Comparison of ENCODE assay signal across 11 mouse cellular contexts in genomic region chr13:41352352-41352751, GRCm38 (mm10).
DNase-seq lines count a peak whose midpoint lies in the region; ATAC-seq and TF ChIP-seq lines count a peak whose summit lies in the region.
"Had no signal": no experiment of that assay in that cellular context is flagged by ENCODE, and none has a peak within 500 bp of the region (broad histone marks: within the 10 kb centered on the region; RNA-seq: fewer than 3 reads in every experiment).

No protein-coding gene starts in this region.

- H3K4me2 ChIP-seq in embryonic facial prominence, embryonic 13.5 days = no peak overlapping the region
- peak overlapping the region; percentile 2; the same call in 1 of the 2 replicates for H3K4me2 ChIP-seq in hindbrain, embryonic 13.5 days

- H3K36me3 ChIP-seq in embryonic facial prominence, embryonic 13.5 days = no peaks in the 10 kb centered on the region
- no peaks in the 10 kb centered on the region for H3K36me3 ChIP-seq in embryonic facial prominence, embryonic 10.5 days (replicated peaks)
- no peaks in the 10 kb centered on the region for H3K36me3 ChIP-seq in hindbrain, embryonic 13.5 days

- 39% methylated on average over 5 of the region's 5 CpGs for WGBS in embryonic facial prominence, embryonic 13.5 days
- WGBS in embryonic facial prominence, embryonic 10.5 days = 52% methylated on average over 5 of the region's 5 CpGs
- WGBS in hindbrain, embryonic 13.5 days = 22% methylated on average over 5 of the region's 5 CpGs

- no peak for TF ChIP-seq POLR2A in brain, embryonic 14.5 days (IDR thresholded peaks at IDR 0.05; ENCODE audit: borderline replicate concordance, extremely low read depth, insufficient read depth, insufficient read length, poor library complexity, severe bottlenecking)

- peaks cover 62% of the 10 kb centered on the region for H3K4me1 ChIP-seq in embryonic facial prominence, embryonic 13.5 days
- H3K4me1 ChIP-seq in embryonic facial prominence, embryonic 10.5 days = peaks cover 67% of the 10 kb centered on the region
- peaks cover 44% of the 10 kb centered on the region for H3K4me1 ChIP-seq in hindbrain, embryonic 13.5 days (replicated peaks)

- TF ChIP-seq CTCF in brain, embryonic 14.5 days (IDR thresholded peaks at IDR 0.05; ENCODE audit: borderline replicate concordance, extremely low read depth, insufficient read depth, insufficient read length) = no peak

- no peak for ATAC-seq in embryonic facial prominence, embryonic 13.5 days (ENCODE audit: insufficient number of reproducible peaks, insufficient read depth, low FRiP score, low TSS enrichment, low read depth)
- peak; percentile 70; the same call in 1 of the 2 replicates for ATAC-seq in hindbrain, embryonic 13.5 days (ENCODE audit: low FRiP score)
- ATAC-seq: liver, postnatal 0 days had no signal

- H3K27ac ChIP-seq in embryonic facial prominence, embryonic 13.5 days = peak overlapping the region; percentile 29; the same call in 1 of the 2 replicates
- no peak overlapping the region; the same call in 1 of the 2 replicates for H3K27ac ChIP-seq in embryonic facial prominence, embryonic 10.5 days (replicated peaks)
- peak overlapping the region; percentile 68 for H3K27ac ChIP-seq in hindbrain, embryonic 13.5 days

- no peak for DNase-seq in embryonic facial prominence, embryonic 10.5 days (ENCODE audit: low spot score)
- DNase-seq in brain, embryonic 14.5 days (ENCODE audit: low read depth) = peak; percentile 90
- peak; percentile 41 for DNase-seq in mesoderm, embryonic 11.5 days (ENCODE audit: low read depth, low spot score)
- no peak for DNase-seq in cerebellum, adult 8-10 months
- no peak for DNase-seq in adrenal gland, adult 8-10 months
- DNase-seq in ovary, postnatal 14 days (ENCODE audit: low spot score) = no peak
- DNase-seq: adrenal gland, postnatal 36 days; gastrocnemius, postnatal 14 days; liver, postnatal 0 days had no signal

- no peak overlapping the region for H3K4me3 ChIP-seq in embryonic facial prominence, embryonic 13.5 days
- no peak overlapping the region for H3K4me3 ChIP-seq in embryonic facial prominence, embryonic 10.5 days
- H3K4me3 ChIP-seq in hindbrain, embryonic 13.5 days = no peak overlapping the region

- H3K27me3 ChIP-seq in embryonic facial prominence, embryonic 13.5 days = no peaks in the 10 kb centered on the region
- no peaks in the 10 kb centered on the region for H3K27me3 ChIP-seq in embryonic facial prominence, embryonic 10.5 days (replicated peaks; ENCODE audit: low read depth, poor library complexity, severe bottlenecking)
- H3K27me3 ChIP-seq in hindbrain, embryonic 13.5 days = no peaks in the 10 kb centered on the region

- H3K9me3 ChIP-seq in embryonic facial prominence, embryonic 13.5 days = no peaks in the 10 kb centered on the region
- H3K9me3 ChIP-seq in embryonic facial prominence, embryonic 10.5 days = no peaks in the 10 kb centered on the region
- H3K9me3 ChIP-seq in hindbrain, embryonic 13.5 days = no peaks in the 10 kb centered on the region

- H3K9ac ChIP-seq in embryonic facial prominence, embryonic 13.5 days = no peak overlapping the region
- H3K9ac ChIP-seq in hindbrain, embryonic 13.5 days = no peak overlapping the region
- H3K9ac ChIP-seq: liver, postnatal 0 days had no signal

Comparison
In these comparisons a context has a peak if more than half of its experiments do, and no peak if none do; other contexts are left out.
1. DNase-seq: peak in brain, embryonic 14.5 days (single experiment) and mesoderm, embryonic 11.5 days (single experiment); none in embryonic facial prominence, embryonic 10.5 days (single experiment), cerebellum, adult 8-10 months (single experiment), adrenal gland, adult 8-10 months (single experiment) and ovary, postnatal 14 days (single experiment).